Mouse (Mus musculus) stomach, embryonic 15.5 days (tissue): ENCODE measurements around the gene Tuft1. TPM values are rescaled to one million over a fixed set of nuclear protein-coding genes. Genes with fewer than 3 reads are reported as not detected.

ENCODE experiments used
- ATAC-seq: fragments of 200-750 bp; cut with Nextera tagmentation; 2 replicates; pipeline ENCODE4 v1.8.0; 2017; ENCODE audit warnings: low read depth, moderate number of reproducible peaks, moderate TSS enrichment; ENCODE audit not compliant: insufficient read depth, low FRiP score
- H3K27ac ChIP-seq: fragments of 300-500 bp; sonication (generic); 2 replicates; pipeline ENCODE4 v1.5.1; 2015; ENCODE audit warnings: mild to moderate bottlenecking, inconsistent platforms
- H3K27me3 ChIP-seq: fragments of 300-500 bp; sonication (generic); replicated peaks from 2 replicates; pipeline ENCODE4 v1.6.1; 2015; ENCODE audit warnings: inconsistent platforms
- H3K36me3 ChIP-seq: fragments of 300-500 bp; sonication (generic); 2 replicates; pipeline ENCODE4 v1.6.1; 2015; ENCODE audit warnings: inconsistent platforms
- H3K4me1 ChIP-seq: fragments of 300-500 bp; sonication (generic); 2 replicates; pipeline ENCODE4 v1.6.1; 2015; ENCODE audit warnings: inconsistent platforms
- H3K4me2 ChIP-seq: fragments of 300-500 bp; sonication (generic); 2 replicates; pipeline ENCODE4 v1.6.1; 2015; ENCODE audit warnings: mild to moderate bottlenecking, inconsistent platforms
- H3K4me3 ChIP-seq: fragments of 300-500 bp; sonication (generic); replicated peaks from 2 replicates; pipeline ENCODE4 v1.5.1; 2015; ENCODE audit warnings: inconsistent platforms
- H3K9ac ChIP-seq: fragments of 300-500 bp; sonication (generic); 2 replicates; pipeline ENCODE4 v1.6.1; 2015; ENCODE audit warnings: inconsistent platforms
- H3K9me3 ChIP-seq: fragments of 300-500 bp; sonication (generic); 2 replicates; pipeline ENCODE4 v1.6.1; 2016; ENCODE audit warnings: inconsistent platforms
- WGBS: fragments of 180-500 bp; shearing (Covaris S2); methylation state at CpG from one replicate; pipeline ENCODE4 v1.1.7; 2015; 5-methylcytosine and 5-hydroxymethylcytosine counted together
- polyA plus RNA-seq: library from polyadenylated mRNA; unstranded; fragments of >200 nt; fragmentation: Nextera tagmentation; extraction: Ambion mirVana; gene quantifications from 2 replicates; pipeline ENCODE4 v1.2.1, GENCODE M21; 2015

Tuft1 gene
- polyA plus RNA-seq, 1 experiment from 2014 or later: 13.7 TPM

GRCm38 (mm10) chr3:94582456-94582891, 76.2 kb downstream of the Tuft1 start, which contains the start of gene Snx27:
TSS of gene Snx27 (minus strand) at chr3:94582716.
- H3K4me1 ChIP-seq: peaks cover 10% of the 10 kb centered on the region; the same call in 1 of the 2 replicates
- ATAC-seq: peak; percentile 98
- peak within 1 kb of the TSS; percentile 83 for H3K27ac ChIP-seq
- peak within 1 kb of the TSS; percentile 83 for H3K4me2 ChIP-seq
- 0% methylated on average over 42 of the region's 42 CpGs for WGBS
- peak within 1 kb of the TSS; percentile 95 for H3K4me3 ChIP-seq
- peak within 1 kb of the TSS; percentile 91 for H3K9ac ChIP-seq
- no peaks in the 10 kb centered on the region for H3K36me3 ChIP-seq
- no peaks in the 10 kb centered on the region for H3K9me3 ChIP-seq
- no peaks in the 10 kb centered on the region for H3K27me3 ChIP-seq

- H3K27me3 ChIP-seq: no peaks in the 10 kb centered on the region
- peak overlapping the region; percentile 95 for H3K4me3 ChIP-seq
- no peaks in the 10 kb centered on the region for H3K9me3 ChIP-seq
- peak overlapping the region; percentile 83 for H3K27ac ChIP-seq
- ATAC-seq: peak; percentile 67
- peak overlapping the region; percentile 83 for H3K4me2 ChIP-seq
- no peaks in the 10 kb centered on the region for H3K36me3 ChIP-seq
- peaks cover 10% of the 10 kb centered on the region; the same call in 1 of the 2 replicates for H3K4me1 ChIP-seq
- WGBS: under 1% methylated on average over 46 of the region's 48 CpGs
- peak overlapping the region; percentile 91 for H3K9ac ChIP-seq
These were observed 76.7 kb downstream of the Tuft1 start for GRCm38 (mm10) chr3:94581793-94582455.

DNA sequence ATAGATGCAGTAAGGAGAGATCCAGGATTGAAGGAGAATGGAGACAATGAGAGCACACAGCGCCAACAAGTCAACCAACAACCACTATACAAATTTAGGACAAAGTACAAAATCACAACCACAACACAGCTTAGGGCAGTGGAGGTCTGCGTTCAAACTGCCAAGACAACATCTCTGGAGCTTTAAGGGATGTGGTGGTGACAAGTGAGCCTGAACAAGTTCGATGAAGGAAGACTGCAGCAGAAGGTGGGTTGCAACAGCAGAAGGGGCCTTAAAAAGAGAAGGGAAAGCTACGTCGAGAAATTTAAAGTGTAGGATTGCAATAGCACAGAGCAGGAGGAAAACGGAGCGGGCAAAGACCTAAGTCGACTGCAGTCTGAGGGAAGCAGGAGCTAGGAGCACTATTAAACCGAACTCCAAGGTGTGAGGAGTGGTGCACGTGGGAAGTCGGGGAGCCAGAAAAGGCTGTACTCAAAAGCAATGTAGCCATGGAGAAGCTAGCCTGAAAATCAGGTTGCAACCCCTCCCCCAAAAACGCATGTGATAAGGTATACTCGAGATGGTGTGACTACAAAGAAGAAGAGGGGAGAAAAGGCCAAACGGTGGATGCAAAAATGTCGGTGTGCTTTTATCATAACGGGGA, 77.4 kb downstream of the Tuft1 start:
- Histone ChIP-seq H3K36me3 (no peaks in the 10 kb centered on the region), H3K9ac (peak overlapping the region; percentile 91), H3K27ac (peak overlapping the region; percentile 83; the same call in 1 of the 2 replicates), H3K4me1 (peaks cover 10% of the 10 kb centered on the region; the same call in 1 of the 2 replicates), H3K27me3 (no peaks in the 10 kb centered on the region), H3K9me3 (no peaks in the 10 kb centered on the region), H3K4me3 (peak overlapping the region; percentile 95), H3K4me2 (peak overlapping the region; percentile 83)
- 4% methylated on average over 16 of the region's 16 CpGs for WGBS
- ATAC-seq: no peak

GRCm38 (mm10) chr3:94574506-94574905, 84.2 kb downstream of the Tuft1 start:
- 71% methylated on average over 6 of the region's 6 CpGs for WGBS
- H3K9ac ChIP-seq: no peak overlapping the region

DNA sequence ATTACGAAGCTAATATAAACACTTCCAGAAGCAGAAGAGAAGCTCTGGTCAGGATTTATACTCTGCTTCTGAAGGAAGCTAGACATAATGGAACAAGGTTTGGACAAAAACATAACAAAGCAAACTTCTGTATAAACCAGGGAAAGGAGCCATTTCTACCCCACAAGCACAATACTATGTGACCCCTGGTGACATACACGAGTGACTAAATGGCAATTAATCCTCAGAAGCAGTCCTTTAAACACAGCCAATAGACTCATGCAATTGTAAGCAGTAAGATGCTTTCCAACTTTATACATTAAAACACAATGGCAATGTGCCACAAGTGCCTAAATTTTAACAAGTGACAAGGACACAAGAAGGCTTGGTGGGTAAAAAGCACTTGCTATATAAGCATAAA, 91.4 kb downstream of the Tuft1 start:
- Histone ChIP-seq H3K4me2 (no peak overlapping the region), H3K27me3 (no peaks in the 10 kb centered on the region), H3K9ac (no peak overlapping the region), H3K4me1 (no peaks in the 10 kb centered on the region; the same call in 1 of the 2 replicates), H3K36me3 (no peaks in the 10 kb centered on the region), H3K27ac (no peak overlapping the region), H3K4me3 (no peak overlapping the region), H3K9me3 (no peaks in the 10 kb centered on the region)
- ATAC-seq: no peak
- 27% methylated on average over 2 of the region's 2 CpGs for WGBS

More at GRCm38 (mm10) chr3:94574506-94574905, 84.2 kb downstream of the Tuft1 start:
- no peak overlapping the region for H3K4me2 ChIP-seq
- no peaks in the 10 kb centered on the region for H3K9me3 ChIP-seq
- no peaks in the 10 kb centered on the region for H3K27me3 ChIP-seq
- H3K27ac ChIP-seq: no peak overlapping the region
- no peak for ATAC-seq
- no peaks in the 10 kb centered on the region for H3K36me3 ChIP-seq
- no peak overlapping the region for H3K4me3 ChIP-seq
- no peaks in the 10 kb centered on the region for H3K4me1 ChIP-seq

DNA sequence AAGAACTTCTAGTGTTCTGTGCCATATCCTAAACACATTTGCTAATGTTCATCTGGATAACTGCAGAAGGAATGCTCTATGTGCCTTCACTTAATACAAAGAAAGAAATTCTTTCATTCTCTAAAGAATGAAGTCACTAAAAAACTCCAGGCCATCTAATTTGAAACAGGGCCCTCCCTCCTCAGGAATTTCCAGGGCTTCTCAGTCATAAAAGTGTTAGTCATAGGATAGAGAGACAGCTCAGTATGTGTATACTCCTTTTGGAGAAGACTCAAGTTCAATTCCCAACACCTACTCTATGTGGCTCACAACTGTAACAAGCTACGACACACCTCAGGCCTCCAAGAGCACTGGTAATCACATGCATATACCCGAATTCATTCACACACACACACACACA, 93.1 kb downstream of the Tuft1 start:
- H3K27ac ChIP-seq: peak overlapping the region; percentile 40; the same call in 1 of the 2 replicates
- no peak overlapping the region for H3K9ac ChIP-seq
- H3K4me2 ChIP-seq: no peak overlapping the region
- H3K36me3 ChIP-seq: no peaks in the 10 kb centered on the region
- ATAC-seq: no peak; the same call in 1 of the 2 replicates
- H3K4me1 ChIP-seq: no peaks in the 10 kb centered on the region; the same call in 1 of the 2 replicates
- no peaks in the 10 kb centered on the region for H3K9me3 ChIP-seq
- no peak overlapping the region for H3K4me3 ChIP-seq
- H3K27me3 ChIP-seq: no peaks in the 10 kb centered on the region
- 63% methylated on average over 2 of the region's 2 CpGs for WGBS

DNA sequence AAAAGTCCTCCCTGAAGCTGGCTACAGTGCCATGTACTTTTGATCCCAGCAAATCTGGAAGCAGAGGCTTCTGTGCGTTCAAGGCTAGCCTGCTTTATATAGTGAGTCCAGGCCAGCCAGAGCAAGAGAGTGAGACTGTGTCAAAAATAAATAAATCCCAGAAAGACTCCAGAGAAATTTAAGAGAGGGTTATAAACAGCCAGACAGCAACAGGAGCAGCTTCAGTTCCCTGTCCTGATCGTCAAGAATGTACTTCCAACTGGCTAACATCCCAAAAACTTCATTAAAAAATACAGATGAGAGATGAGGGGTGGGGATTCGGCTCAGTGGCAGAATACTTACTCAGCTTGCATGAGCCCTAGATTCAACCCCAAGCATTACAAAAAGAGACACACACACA, 93.5 kb downstream of the Tuft1 start:
- Histone ChIP-seq H3K4me2 (0 out of 2 replicates have a peak overlapping the region, but pooled peaks have one; percentile 1), H3K27me3 (no peaks in the 10 kb centered on the region), H3K9ac (no peak overlapping the region), H3K36me3 (no peaks in the 10 kb centered on the region), H3K4me1 (no peaks in the 10 kb centered on the region; the same call in 1 of the 2 replicates), H3K9me3 (no peaks in the 10 kb centered on the region), H3K4me3 (no peak overlapping the region), H3K27ac (peak overlapping the region; percentile 67; the same call in 1 of the 2 replicates)
- peak; percentile 27; the same call in 1 of the 2 replicates for ATAC-seq
- WGBS: 25% methylated on average over 3 of the region's 3 CpGs

GRCm38 (mm10) chr3:94564356-94565010, 94.2 kb downstream of the Tuft1 start:
- peaks cover 1% of the 10 kb centered on the region; the same call in 1 of the 2 replicates for H3K36me3 ChIP-seq
- no peaks in the 10 kb centered on the region for H3K9me3 ChIP-seq
- H3K27ac ChIP-seq: 0 out of 2 replicates have a peak overlapping the region, but pooled peaks have one; percentile 67
- WGBS: 65% methylated on average over 4 of the region's 4 CpGs
- H3K4me2 ChIP-seq: no peak overlapping the region
- H3K4me1 ChIP-seq: no peaks in the 10 kb centered on the region; the same call in 1 of the 2 replicates
- no peak for ATAC-seq
- no peak overlapping the region for H3K4me3 ChIP-seq
- H3K9ac ChIP-seq: no peak overlapping the region
- H3K27me3 ChIP-seq: no peaks in the 10 kb centered on the region

- 63% methylated on average over 3 of the region's 3 CpGs for WGBS
- Histone ChIP-seq H3K36me3 (peaks cover 11% of the 10 kb centered on the region), H3K27me3 (no peaks in the 10 kb centered on the region), H3K9me3 (no peaks in the 10 kb centered on the region), H3K4me2 (no peak overlapping the region), H3K27ac (no peak overlapping the region), H3K9ac (no peak overlapping the region), H3K4me1 (no peaks in the 10 kb centered on the region; the same call in 1 of the 2 replicates), H3K4me3 (no peak overlapping the region)
- ATAC-seq: no peak
These were observed 95.5 kb downstream of the Tuft1 start for GRCm38 (mm10) chr3:94563163-94563562.
